In genomic region chr17:84591431-84592150, GRCm38 (mm10) we compare ENCODE assay signal across 14 mouse cellular contexts.
"Had no signal": no experiment of that assay in that cellular context is flagged by ENCODE, and none has a peak within 500 bp of the region (broad histone marks: within the 10 kb centered on the region; RNA-seq: fewer than 3 reads in every experiment).

No protein-coding gene starts in this region.

- H3K27me3 ChIP-seq: liver, embryonic 15.5 days; midbrain, embryonic 12.5 days had no signal

- H3K9ac ChIP-seq: liver, embryonic 15.5 days; midbrain, embryonic 12.5 days had no signal

- DNase-seq: kidney, adult 9 months; kidney, postnatal 4 days; lung, adult 2 months; lung, postnatal 36 days; right cerebral cortex, adult 18-20 months; right cerebral cortex, postnatal 25 days; thymus, postnatal 4 days had no signal

- H3K36me3 ChIP-seq: liver, embryonic 15.5 days had no signal

- H3K4me3 ChIP-seq: layer of hippocampus, adult 2 months; liver, embryonic 15.5 days; midbrain, embryonic 12.5 days had no signal

- H3K27ac ChIP-seq: kidney, postnatal 0 days; layer of hippocampus, adult 2 months; liver, embryonic 15.5 days; midbrain, embryonic 12.5 days; stomach, postnatal 0 days had no signal

- H3K4me1 ChIP-seq: liver, embryonic 15.5 days had no signal

- ATAC-seq: lung, postnatal 0 days had no signal

- H3K4me2 ChIP-seq: liver, embryonic 11.5 days; liver, embryonic 15.5 days; midbrain, embryonic 12.5 days had no signal

- H3K9me3 ChIP-seq: liver, embryonic 15.5 days; midbrain, embryonic 12.5 days had no signal
